Mouse (Mus musculus) urinary bladder, adult 2 months (tissue): ENCODE results near the gene Cst12. TPM values are rescaled to one million over a fixed set of nuclear protein-coding genes. Genes with fewer than 3 reads are reported as not detected.
"Not testable (repeated sequence)": the region's sequence is repeated elsewhere in the genome, so short reads cannot be mapped to it uniquely, and the experiment has no call there.

Experiments used
- DNase-seq: peaks from one replicate; pipeline ENCODE4 v3.0.0; 2022; ENCODE audit warnings: low spot score
- polyA plus RNA-seq: library from polyadenylated mRNA; depleted of rRNA; stranded (reverse); fragments of >200 nt; gene quantifications from 2 replicates; pipeline ENCODE4 v1.2.3, GENCODE M21; 2012; rRNA removed

The Cst12 gene
- polyA plus RNA-seq: not detected in 2 replicates

DNA sequence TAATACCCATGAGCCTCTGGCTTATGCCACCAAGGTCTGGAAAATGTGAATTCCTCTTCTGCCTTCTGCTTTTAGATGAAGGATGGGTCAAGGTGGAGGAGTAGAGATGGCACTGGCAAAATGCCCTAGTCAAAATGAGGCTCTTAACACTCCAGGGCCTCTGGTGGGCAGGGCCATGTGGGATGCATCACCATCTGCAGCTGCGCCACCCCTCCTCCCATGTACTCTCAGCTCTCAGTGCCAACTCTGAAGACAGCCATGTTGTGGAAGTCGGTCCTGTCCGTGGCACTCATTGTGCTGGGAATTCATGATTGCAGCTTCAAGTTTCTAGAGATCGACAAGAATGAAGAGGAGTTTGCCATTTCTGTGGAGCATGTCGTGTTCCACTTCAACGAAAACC is at the start of gene Cst12:
Gene Cst12, plus strand, starts transcription at position 220 of the 400 bp plus-strand sequence.
- DNase-seq: no peak

DNA sequence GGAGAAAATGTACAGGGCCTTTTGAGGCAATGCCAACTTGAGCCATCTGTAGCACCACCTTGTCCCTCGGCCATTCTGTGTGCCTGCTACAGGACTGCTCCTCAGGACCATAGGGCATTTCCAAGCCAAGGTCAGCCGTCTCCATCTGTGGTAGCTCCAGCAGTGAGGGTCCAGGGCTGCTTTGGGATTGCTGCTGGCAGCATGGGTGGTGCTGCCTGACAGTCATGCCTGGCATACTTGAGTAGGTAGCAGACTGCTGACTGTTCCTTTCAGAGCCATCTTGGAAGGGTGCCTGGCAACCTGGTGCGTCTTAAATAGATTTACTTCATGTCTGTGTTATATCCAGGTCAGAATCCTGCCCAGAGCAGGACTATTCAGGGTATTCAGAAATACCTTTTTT is 46.2 kb upstream of the Cst12 start:
- no peak for DNase-seq

DNA sequence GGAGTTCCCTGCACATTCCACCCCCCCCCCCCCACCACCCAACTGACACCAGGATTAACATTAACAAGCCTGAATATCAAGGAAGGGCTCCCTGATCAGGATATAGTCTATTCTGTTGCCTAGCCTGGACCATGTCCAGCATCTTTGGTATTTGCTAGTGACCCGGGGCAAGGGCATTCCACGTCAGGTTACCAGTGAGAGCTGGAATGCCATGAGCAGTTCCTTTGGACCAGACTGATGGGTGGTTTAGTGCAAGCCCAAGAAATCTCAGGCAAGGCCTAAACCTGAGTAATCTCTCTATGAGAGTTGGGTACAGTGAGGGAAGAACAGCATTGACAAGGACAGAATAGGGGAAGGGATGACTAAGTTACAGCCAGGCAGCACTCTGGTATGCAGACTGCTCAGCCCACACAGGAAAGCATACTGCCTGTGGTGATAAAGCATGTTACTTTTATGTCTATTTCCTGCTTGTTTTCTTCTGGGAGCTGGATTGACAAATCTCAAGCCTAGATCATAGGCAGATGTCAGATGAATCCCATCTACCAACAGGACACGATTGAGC is 45.2 kb upstream of the Cst12 start:
- no peak for DNase-seq

DNA sequence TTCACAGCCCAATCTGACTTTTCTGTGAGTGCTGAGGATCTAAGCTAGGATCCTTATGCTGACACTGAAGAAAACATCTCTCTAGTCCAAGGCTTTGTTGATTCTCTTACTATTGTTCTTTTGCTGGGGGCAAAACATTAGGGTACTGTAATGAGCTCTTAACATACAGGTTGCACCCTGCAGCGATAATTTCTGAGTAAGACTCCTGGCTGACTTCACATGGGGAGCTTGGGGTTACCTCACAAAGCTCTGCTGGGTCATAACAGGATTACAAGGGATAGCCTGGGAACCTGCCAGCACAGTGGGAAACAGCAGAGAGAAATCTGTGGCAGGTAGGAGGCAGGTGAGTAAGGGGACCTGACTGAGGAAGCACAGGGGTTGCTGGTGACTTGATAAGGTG is 39.1 kb upstream of the Cst12 start, which contains the start of gene Cstl1:
Gene Cstl1, plus strand, starts transcription at position 301 of the 400 bp plus-strand sequence.
- DNase-seq: no peak

DNA sequence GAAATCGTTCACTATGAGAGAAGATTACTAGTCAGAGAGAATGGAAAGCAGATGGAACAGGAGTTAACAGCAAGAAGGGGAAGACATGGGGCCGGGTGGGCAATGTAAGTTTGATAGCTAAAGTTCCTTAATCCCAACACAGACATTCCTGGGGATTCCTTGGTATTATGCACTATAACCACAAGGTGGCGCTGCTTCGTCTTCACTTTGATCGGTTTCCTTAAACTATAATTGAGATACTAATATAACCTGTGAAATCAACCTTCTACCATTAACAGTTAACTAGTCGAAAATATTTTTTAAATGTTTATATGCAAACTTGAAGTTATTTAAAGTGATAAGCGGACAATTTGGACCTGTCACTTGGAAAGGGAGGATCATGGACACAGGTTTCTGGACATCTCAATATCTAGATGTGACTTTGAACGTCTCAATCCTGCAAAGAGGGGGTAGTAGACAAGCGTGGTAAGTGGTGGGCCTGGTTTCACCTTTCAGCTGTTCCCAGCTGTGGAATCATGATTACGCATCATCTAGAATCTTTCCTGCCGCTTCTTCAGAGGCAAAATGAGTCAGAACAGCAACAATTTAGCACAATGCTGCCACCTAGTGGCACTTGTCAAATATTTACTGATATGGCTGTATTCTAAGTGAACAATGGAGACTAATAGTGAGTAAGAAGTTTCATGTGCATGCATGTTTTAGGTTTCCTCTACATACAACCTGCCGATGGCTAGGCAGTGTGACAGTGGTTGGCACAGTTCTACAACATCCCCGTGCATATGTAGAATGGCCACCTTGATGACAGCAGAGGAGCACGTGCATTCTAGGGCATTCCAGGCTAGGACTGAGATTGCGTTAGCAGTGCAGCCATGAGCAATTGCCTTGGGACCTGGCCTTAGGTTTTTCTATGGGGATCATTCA is 37.0 kb upstream of the Cst12 start:
- peak; percentile 23 for DNase-seq

DNA sequence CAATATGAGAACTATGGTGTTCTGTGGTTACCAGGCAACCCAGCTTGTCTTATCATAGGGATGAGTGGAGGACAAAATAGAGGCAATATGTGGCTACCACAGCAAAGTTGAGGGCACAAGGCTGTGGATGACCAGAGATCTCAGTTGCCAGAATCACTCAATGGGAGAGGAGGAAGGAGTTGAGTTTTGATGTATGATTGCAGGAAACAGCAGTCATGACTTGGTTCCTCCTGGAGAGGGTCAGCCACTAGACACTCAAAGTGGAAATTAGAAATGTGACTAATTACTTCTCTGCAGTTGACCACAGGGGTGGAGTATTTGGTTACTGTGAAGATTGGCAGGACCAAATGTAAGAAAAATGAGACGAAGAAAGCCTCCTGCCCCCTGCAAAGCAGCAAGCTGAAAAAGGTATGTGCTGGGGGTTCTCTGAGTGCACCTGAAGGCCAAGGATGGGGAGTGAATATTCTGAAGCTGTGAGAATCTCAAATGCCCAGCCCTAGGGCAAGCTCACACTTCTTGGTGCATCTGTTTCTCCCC is 34.8 kb upstream of the Cst12 start:
- no peak for DNase-seq

DNA sequence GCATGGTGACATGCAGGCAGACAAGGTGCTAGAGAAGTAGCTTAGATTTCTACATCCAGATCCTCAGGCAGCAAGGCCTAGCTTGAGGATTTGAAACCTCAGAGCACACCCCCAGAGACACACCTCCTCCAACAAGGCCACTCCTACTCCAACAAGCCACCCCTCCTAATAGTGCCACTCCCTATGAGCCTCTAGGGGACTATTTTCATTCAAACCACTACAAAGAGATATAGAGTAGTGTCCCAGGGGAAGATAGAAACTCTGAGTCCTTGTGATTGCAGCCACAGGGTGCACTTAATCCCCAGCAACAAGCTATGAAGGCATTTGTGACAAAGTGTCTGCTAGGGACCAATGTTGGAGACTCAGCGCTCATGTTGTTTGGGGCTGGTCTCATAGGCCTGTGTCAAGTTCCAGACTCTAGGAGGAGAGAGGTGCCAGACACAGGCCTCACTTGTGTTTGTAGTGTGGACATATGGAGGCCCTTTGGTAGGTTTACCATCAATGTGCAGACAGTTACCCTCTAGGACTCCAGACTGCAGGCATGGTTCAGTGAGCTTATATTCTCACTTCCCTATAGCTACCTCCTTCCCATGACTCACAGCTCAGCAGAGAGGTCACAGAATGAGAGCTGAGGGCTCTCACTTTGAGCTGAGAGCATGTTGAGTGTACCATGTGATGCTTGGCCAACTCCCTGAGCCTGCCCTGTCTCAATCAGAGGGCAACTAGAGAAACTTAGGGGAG is 25.3 kb upstream of the Cst12 start:
- no peak for DNase-seq

DNA sequence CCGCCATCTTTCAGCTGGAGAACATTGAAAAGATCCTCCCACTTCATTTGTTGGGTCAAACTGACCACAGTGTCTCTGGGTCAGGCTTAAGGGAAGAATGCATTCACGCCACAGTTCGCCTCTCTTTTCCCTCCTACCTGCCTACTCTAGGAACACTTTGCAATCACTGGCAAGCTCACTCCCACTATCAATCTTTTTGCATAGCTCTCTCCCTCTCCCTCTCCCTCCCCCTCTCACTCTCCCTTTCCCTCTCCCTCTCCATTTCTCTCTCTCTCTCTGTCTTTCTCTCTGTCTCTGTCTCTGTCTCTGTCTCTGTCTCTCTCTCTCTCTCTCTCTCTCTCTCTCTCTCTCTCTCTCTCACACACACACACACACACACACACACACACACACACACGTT is 17.8 kb upstream of the Cst12 start, which contains the start of gene Cst11:
Gene Cst11, minus strand, starts transcription at position 101 of the 400 bp plus-strand sequence.
- DNase-seq: not testable (repeated sequence)

DNA sequence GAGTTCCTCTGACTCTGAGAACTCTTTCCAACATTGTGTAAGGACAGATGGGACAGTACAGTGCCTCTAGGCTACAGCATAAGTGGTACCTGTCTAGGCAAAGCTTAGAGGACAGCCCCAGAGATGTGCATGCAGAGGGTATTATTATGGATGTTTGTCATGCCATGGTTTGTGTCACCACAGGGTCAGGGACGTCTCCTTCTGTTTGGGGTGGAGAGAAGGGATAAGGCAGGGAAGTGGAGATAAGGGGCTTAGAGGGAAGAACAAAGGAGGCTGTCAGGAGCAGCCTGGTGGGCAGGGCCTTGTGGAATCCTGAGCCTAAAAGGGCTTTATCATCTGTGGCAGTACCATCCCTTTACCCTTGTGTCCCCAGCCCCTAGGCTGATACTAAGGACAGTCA is 7.5 kb upstream of the Cst12 start, which contains the start of gene 8030411F24Rik:
Gene 8030411F24Rik, plus strand, starts transcription at position 301 of the 400 bp plus-strand sequence.
- DNase-seq: no peak

DNA sequence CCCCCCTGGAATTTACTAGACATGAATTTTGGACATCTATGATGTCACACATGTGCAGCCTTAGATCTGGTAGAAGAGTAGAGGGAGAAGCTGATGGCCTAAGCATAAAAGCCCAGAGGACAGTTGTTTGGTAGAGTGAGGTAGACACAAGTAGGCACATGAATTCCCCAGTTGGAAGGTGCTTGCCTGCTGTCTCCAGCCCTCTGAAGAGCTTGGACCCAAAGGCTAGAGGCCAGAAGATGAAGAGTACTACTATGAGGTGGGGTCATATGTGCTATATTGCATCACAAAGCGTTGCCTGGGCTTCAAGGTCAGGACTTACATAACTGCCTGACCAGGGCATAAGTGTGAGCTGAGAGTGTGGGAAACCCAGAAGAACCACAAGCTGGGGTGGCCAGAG is 9.3 kb downstream of the Cst12 start, which contains the start of gene Cst8:
Gene Cst8, plus strand, starts transcription at position 301 of the 400 bp plus-strand sequence.
- DNase-seq: no peak

DNA sequence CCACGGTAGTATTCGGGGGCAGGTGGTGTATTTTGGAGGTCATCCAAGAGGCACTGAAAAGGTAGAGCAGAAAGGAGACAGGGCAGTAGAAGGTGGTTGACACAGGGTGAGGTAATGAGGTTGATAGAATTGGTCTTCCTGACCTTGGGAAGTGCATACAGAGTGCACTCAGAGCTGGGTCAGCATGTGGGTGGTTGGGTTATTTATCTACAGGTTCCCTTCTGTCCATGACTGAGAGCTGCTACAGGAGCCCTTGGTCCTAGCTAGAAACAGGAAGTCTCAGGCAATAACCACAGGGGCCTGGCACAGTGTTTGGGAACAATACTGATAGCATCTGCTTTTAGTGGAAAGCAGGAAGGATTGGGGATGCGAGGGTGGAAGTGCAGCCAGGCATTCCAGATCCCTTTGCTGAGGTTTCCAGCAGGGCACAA is 12.3 kb downstream of the Cst12 start:
- no peak for DNase-seq

DNA sequence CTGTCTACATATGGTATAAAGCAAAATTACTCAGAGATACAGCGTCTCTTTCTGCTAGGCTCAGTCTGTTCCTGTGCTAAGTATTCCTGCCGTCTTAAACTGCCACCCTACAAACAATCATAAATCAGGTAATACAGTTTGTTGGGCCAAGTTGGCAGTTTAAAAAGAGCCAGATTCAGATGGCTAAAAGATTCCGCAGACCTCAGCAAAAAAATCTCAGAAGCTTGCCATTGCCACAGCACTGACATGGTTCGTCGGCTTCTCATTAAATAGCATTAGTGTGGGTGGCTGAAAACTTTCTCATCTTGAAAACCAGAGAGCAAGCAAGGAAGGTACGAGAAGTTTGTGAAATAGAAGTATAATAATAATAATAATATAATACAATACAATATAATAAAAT is 17.5 kb downstream of the Cst12 start:
- no peak for DNase-seq

DNA sequence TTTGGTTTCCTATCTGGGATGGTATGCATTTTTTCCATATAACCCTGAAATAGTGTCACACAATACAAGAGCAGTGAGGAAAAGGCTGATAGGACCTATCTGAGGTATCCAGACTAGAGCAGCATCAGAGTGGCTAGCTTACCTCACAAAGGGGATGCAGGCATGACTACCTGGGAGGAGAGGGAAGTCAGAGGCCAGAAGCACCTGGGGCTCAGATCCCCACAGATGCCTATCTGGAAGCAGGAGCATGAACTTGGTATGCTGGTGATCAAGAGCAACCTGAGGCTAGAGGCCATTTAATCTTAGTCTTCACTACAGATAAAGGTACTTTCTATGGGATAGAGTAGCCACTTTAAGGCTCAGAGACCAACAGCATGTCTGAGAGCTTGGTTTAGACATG is 30.7 kb downstream of the Cst12 start, which contains the start of gene Cst13:
Gene Cst13, plus strand, starts transcription at position 173 of the 400 bp plus-strand sequence.
- no peak for DNase-seq

DNA sequence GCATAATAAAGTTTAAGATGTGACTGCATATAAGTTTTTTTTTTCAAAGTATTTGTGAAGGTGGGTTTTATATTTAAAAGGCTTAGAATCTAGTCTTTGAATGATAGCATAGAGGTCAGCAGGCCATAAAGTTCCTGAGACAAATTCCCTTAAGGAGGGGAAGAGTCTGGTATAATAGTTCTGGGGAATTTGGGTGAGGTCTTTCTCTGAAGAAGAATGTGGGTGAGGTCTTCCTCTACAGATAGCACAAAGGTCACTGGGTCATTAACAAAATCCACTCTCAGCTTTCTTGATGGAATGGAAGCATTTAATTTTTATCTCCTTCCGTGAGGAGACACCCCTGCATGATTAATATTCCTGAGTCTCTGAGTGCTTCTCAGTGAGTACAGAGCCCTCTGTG is 36.8 kb downstream of the Cst12 start:
- DNase-seq: no peak

DNA sequence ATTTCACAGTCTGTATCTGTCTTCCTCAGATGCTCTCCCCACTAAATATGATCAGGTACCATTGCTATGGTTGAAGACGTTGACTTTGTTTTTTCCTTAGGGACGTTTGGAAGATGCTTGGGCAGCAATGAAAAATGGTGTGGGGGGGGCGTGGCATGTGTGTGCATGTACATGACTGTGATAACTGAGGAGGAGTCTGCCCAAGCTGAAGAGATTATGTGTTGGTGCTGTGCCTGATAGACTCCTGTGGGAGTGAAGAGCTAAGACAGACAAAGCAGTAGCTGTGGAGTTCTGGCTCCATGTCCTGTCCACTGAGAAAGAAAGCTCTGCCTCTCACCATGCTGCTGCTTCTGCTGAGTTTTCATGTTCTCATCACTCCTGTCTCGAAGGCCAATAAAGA is 45.8 kb downstream of the Cst12 start, which contains the start of gene Cst9:
Gene Cst9, plus strand, starts transcription at position 236 of the 400 bp plus-strand sequence.
- no peak for DNase-seq

DNA sequence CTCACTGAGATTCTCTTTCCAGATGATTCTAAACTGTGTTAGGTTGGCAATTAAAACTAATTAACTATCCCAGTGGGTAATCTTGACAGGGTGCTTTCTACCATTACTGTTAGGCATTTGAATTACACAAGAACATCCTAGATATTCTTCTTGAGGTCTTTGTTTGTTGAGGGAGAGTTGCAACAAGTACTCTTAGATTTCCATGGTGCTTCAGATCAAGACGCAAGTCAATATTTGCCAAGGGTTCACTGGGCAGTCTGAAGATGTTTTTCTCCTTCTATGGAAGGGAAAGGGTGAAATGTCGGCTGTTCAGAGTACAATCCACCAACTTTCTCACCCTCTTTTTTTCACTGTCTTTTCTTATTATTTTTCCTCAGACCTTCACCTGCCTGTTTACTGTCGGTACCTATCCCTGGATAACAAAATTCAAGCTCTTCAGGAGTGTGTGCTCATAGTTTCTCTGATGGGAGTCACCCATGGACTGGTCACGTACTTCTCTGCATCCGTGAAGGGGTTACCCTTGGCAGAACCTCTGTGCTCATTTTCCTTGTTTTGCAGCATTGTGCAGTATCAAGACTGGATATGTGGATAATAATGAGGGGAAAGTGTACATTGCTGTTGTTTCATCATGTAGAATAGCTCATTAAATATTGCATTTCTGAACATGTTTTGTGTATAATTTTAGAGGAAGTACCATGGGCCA is 49.1 kb downstream of the Cst12 start:
- DNase-seq: no peak

DNA sequence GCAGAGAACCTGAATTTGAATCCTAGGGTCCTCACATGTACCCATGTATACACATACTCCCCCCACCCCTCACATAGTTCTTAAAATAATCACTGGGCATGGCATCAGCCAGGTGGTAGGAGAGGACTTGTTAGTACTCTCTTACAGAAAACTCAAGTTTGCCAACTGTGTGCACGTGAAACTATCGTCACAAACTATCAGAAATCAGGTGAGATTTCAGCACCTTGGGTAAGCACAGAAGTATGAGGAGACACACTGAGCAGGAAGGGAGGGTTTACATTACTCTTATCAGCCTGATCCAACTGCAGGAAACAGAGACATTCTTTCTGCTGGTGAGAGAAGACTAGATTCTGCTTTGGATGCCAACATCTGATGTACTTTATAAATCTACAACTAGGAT is 50.1 kb downstream of the Cst12 start:
- no peak for DNase-seq
